10 mouse cellular contexts compared by ENCODE assay signal in genomic region chr9:64473695-64474094, GRCm38 (mm10).
DNase-seq lines count a peak whose midpoint lies in the region; ATAC-seq lines count a peak whose summit lies in the region.
"Had no signal": no experiment of that assay in that cellular context is flagged by ENCODE, and none has a peak within 500 bp of the region (broad histone marks: within the 10 kb centered on the region; RNA-seq: fewer than 3 reads in every experiment).

No protein-coding gene starts in this region.

- no peak overlapping the region for H3K4me2 ChIP-seq in liver, embryonic 13.5 days
- H3K4me2 ChIP-seq in liver, embryonic 11.5 days, result no peak overlapping the region
- H3K4me2 ChIP-seq in limb, embryonic 13.5 days (replicated peaks), result no peak overlapping the region

- no peak overlapping the region for H3K4me3 ChIP-seq in liver, embryonic 13.5 days (replicated peaks)
- H3K4me3 ChIP-seq in liver, embryonic 11.5 days (ENCODE audit: low read depth, low read length), result no peak overlapping the region
- no peak overlapping the region for H3K4me3 ChIP-seq in limb, embryonic 13.5 days

- H3K36me3 ChIP-seq in liver, embryonic 13.5 days, result no peaks in the 10 kb centered on the region
- H3K36me3 ChIP-seq in liver, embryonic 11.5 days (ENCODE audit: control insufficient read depth, insufficient read depth, low read length), result no peaks in the 10 kb centered on the region
- no peaks in the 10 kb centered on the region for H3K36me3 ChIP-seq in limb, embryonic 13.5 days

- peaks cover 9% of the 10 kb centered on the region; the same call in 1 of the 2 replicates for H3K27me3 ChIP-seq in liver, embryonic 13.5 days
- H3K27me3 ChIP-seq in liver, embryonic 11.5 days (replicated peaks; ENCODE audit: control insufficient read depth, insufficient read depth, low read length), result peaks cover 5% of the 10 kb centered on the region; the same call in 1 of the 2 replicates
- 0 out of 2 replicates have a peak, but pooled peaks cover 6% of the 10 kb centered on the region for H3K27me3 ChIP-seq in limb, embryonic 13.5 days

- peaks cover 44% of the 10 kb centered on the region for H3K4me1 ChIP-seq in liver, embryonic 13.5 days (replicated peaks)
- peaks cover 21% of the 10 kb centered on the region for H3K4me1 ChIP-seq in liver, embryonic 11.5 days (replicated peaks; ENCODE audit: control insufficient read depth, insufficient read depth, low read length)
- peaks cover 36% of the 10 kb centered on the region for H3K4me1 ChIP-seq in limb, embryonic 13.5 days

- ATAC-seq in frontal cortex, adult (ENCODE audit: low TSS enrichment), result peak; percentile 57
- no peak for ATAC-seq in liver, embryonic 13.5 days (ENCODE audit: low read depth)
- no peak for ATAC-seq in liver, embryonic 11.5 days (replicated peaks; ENCODE audit: low FRiP score)
- ATAC-seq in limb, embryonic 13.5 days (ENCODE audit: low FRiP score, low read depth), result no peak
- ATAC-seq: inflammation-experienced regulatory T-cells, adult 6 months had no signal

- no peaks in the 10 kb centered on the region for H3K9me3 ChIP-seq in liver, embryonic 13.5 days (replicated peaks)
- H3K9me3 ChIP-seq in liver, embryonic 11.5 days (ENCODE audit: control insufficient read depth, low read length), result no peaks in the 10 kb centered on the region
- H3K9me3 ChIP-seq in limb, embryonic 13.5 days, result no peaks in the 10 kb centered on the region

- peak overlapping the region; percentile 75; the same call in 1 of the 2 replicates for H3K27ac ChIP-seq in liver, embryonic 13.5 days
- H3K27ac ChIP-seq in liver, embryonic 11.5 days (ENCODE audit: low read depth, low read length), result no peak overlapping the region
- H3K27ac ChIP-seq in limb, embryonic 13.5 days, result no peak overlapping the region

- peak overlapping the region; percentile 30 for H3K9ac ChIP-seq in liver, embryonic 13.5 days
- H3K9ac ChIP-seq in liver, embryonic 11.5 days (ENCODE audit: low read depth, low read length), result no peak overlapping the region
- 0 out of 2 replicates have a peak overlapping the region, but pooled peaks have one; percentile 19 for H3K9ac ChIP-seq in limb, embryonic 13.5 days

- no peak for DNase-seq in frontal cortex, postnatal 25 days (ENCODE audit: low spot score in 2 of 2)
- DNase-seq in liver, embryonic 13.5 days, result no peak
- DNase-seq in liver, embryonic 11.5 days (ENCODE audit: low spot score), result no peak
- peak; percentile 5 for DNase-seq in NIH3T3 (ENCODE audit: low read depth)
- no peak for DNase-seq in urinary bladder, postnatal 36 days (ENCODE audit: low spot score in 2 of 2)
- DNase-seq in adrenal gland, postnatal 36 days, result no peak
- DNase-seq: lung, postnatal 10 days had no signal

- 39% methylated on average over 4 of the region's 4 CpGs for WGBS in liver, embryonic 13.5 days (ENCODE audit: insufficient replicate concordance)
- WGBS in liver, embryonic 11.5 days, result 47% methylated on average over 4 of the region's 4 CpGs
- WGBS in limb, embryonic 13.5 days, result 44% methylated on average over 4 of the region's 4 CpGs
